Mouse (Mus musculus) stomach, postnatal 0 days (tissue): ENCODE measurements around the gene Helt. TPM values are rescaled to one million over a fixed set of nuclear protein-coding genes. Genes with fewer than 3 reads are reported as not detected.

Source experiments
- ATAC-seq: fragments of 200-750 bp; cut with Nextera tagmentation; 2 replicates; pipeline ENCODE4 v1.8.0; 2017; ENCODE audit not compliant: low FRiP score, low TSS enrichment
- DNase-seq: peaks from one replicate; pipeline ENCODE4 v3.0.0-alpha.2; 2016; ENCODE audit warnings: low spot score
- H3K27ac ChIP-seq: fragments of 300-500 bp; sonication (generic); replicated peaks from 2 replicates; pipeline ENCODE4 v1.5.1; 2014; ENCODE audit warnings: mild to moderate bottlenecking, control low read depth
- H3K27me3 ChIP-seq: fragments of 300-500 bp; sonication (generic); 2 replicates; pipeline ENCODE4 v1.6.1; 2014; ENCODE audit warnings: low read length; ENCODE audit not compliant: control insufficient read depth, insufficient read depth
- H3K36me3 ChIP-seq: fragments of 300-500 bp; sonication (generic); 2 replicates; pipeline ENCODE4 v1.6.1; 2014; ENCODE audit warnings: low read length, mixed read lengths; ENCODE audit not compliant: control insufficient read depth, insufficient read depth
- H3K4me1 ChIP-seq: fragments of 300-500 bp; sonication (generic); replicated peaks from 2 replicates; pipeline ENCODE4 v1.6.1; 2014; ENCODE audit warnings: antibody characterized with exemption; ENCODE audit not compliant: control insufficient read depth, insufficient read depth
- H3K4me2 ChIP-seq: fragments of 300-500 bp; sonication (generic); replicated peaks from 2 replicates; pipeline ENCODE4 v1.6.1; 2014; ENCODE audit warnings: low read depth, mild to moderate bottlenecking, control low read depth, moderate library complexity
- H3K4me3 ChIP-seq: fragments of 300-500 bp; sonication (generic); 2 replicates; pipeline ENCODE4 v1.5.1; 2014; ENCODE audit warnings: low read depth, low read length, control low read depth
- H3K9ac ChIP-seq: fragments of 300-500 bp; sonication (generic); 2 replicates; pipeline ENCODE4 v1.6.1; 2014; ENCODE audit warnings: mild to moderate bottlenecking, low read length, control low read depth, mixed read lengths
- H3K9me3 ChIP-seq: fragments of 300-500 bp; sonication (generic); 2 replicates; pipeline ENCODE4 v1.6.1; 2016; ENCODE audit warnings: low read length; ENCODE audit not compliant: control insufficient read depth
- CTCF ChIP-seq: IDR thresholded peaks from 2 replicates; pipeline ENCODE4 v1.5.1; 2016; ENCODE audit warnings: antibody characterized with exemption, low read depth, mild to moderate bottlenecking, moderate library complexity
- EP300 ChIP-seq: optimal IDR thresholded peaks from 2 replicates; pipeline ENCODE3; 2016; ENCODE audit warnings: antibody characterized with exemption
- WGBS: fragments of 180-500 bp; shearing (Covaris S2); extraction: QIAGEN DNeasy Blood & Tissue Kit; methylation state at CpG from one replicate; pipeline ENCODE4 v1.1.7; 2014; 5-methylcytosine and 5-hydroxymethylcytosine counted together
- polyA plus RNA-seq: library from polyadenylated mRNA; unstranded; fragments of >200 nt; fragmentation: Nextera tagmentation; extraction: Ambion mirVana; gene quantifications from 2 replicates; pipeline ENCODE4 v1.2.1, GENCODE M21; 2015

Helt gene
- not detected in 2 replicates for polyA plus RNA-seq

DNA sequence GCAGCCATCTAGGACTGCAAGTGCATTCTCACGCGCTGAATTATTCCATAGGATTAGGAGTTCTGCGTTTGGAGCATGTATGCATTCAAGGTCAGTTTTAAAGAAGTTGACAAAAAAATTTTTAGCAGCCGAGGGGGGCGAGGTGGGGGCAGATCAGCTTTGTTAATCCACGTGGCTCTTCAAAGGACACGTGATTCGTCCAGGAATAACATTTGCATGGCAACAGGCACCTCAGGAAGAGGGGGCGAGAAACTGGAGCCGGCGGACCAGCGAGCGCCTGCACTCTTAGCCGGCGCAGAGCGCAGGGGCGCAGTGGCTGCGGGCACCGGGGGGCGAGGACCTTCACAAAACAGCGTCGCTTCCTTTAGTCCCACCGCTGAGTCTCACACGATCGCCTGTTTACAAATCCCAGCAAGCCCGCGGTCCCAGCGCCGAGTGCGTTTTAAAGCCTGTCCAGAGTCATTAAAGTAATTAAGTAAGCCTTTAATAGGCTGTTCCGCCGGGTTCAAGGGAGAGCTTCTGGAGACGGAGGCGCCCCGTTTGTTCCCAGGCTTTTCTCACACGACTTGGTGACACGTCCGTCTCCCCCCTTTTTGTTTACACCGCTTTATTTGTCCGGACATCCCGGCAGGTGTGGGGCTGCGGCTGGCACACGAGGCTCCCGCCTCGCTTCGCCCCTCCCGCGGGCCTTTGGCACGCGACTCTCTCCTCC is at the start of gene Helt:
Gene Helt (minus strand): TSS at position 491 of the 712 bp plus-strand sequence.
- under 1% methylated on average over 50 of the region's 50 CpGs for WGBS
- no peak within 1 kb of the TSS for H3K27ac ChIP-seq
- no peaks in the 10 kb centered on the region for H3K9me3 ChIP-seq
- no peak within 1 kb of the TSS for H3K9ac ChIP-seq
- H3K4me2 ChIP-seq, result no peak within 1 kb of the TSS
- H3K36me3 ChIP-seq, result no peaks in the 10 kb centered on the region
- peaks cover 42% of the 10 kb centered on the region for H3K27me3 ChIP-seq
- H3K4me3 ChIP-seq, result no peak within 1 kb of the TSS
- TF ChIP-seq EP300 (no peak), CTCF (no peak)
- H3K4me1 ChIP-seq, result no peaks in the 10 kb centered on the region
- no peak for DNase-seq
- ATAC-seq, result no peak

- Histone ChIP-seq H3K9ac (no peak overlapping the region), H3K9me3 (no peaks in the 10 kb centered on the region), H3K4me1 (no peaks in the 10 kb centered on the region), H3K4me2 (no peak overlapping the region), H3K36me3 (no peaks in the 10 kb centered on the region), H3K4me3 (no peak overlapping the region), H3K27ac (no peak overlapping the region), H3K27me3 (no peaks in the 10 kb centered on the region)
- DNase-seq (peak; percentile 24), ATAC-seq (no peak)
- no peak for TF ChIP-seq CTCF
- no peak for TF ChIP-seq EP300
- WGBS, result 43% methylated on average over 13 of the region's 13 CpGs
Measured at GRCm38 (mm10) chr8:46342272-46342671, 47.8 kb upstream of the Helt start.

GRCm38 (mm10) chr8:46340381-46341273 is 46.2 kb upstream of the Helt start:
- Histone ChIP-seq H3K27me3 (no peaks in the 10 kb centered on the region), H3K9me3 (no peaks in the 10 kb centered on the region), H3K27ac (no peak overlapping the region), H3K4me2 (no peak overlapping the region), H3K4me3 (no peak overlapping the region), H3K9ac (no peak overlapping the region), H3K4me1 (no peaks in the 10 kb centered on the region), H3K36me3 (no peaks in the 10 kb centered on the region)
- TF ChIP-seq EP300 (no peak), CTCF (no peak)
- ATAC-seq, result peak; percentile 63
- 66% methylated on average over 14 of the region's 14 CpGs for WGBS
- DNase-seq, result no peak

- Histone ChIP-seq H3K4me2 (no peak overlapping the region), H3K27me3 (no peaks in the 10 kb centered on the region), H3K9ac (no peak overlapping the region), H3K36me3 (no peaks in the 10 kb centered on the region), H3K27ac (no peak overlapping the region), H3K9me3 (no peaks in the 10 kb centered on the region), H3K4me1 (no peaks in the 10 kb centered on the region), H3K4me3 (no peak overlapping the region)
- ATAC-seq (no peak), DNase-seq (no peak)
- TF ChIP-seq CTCF (no peak), EP300 (no peak)
- WGBS, result 59% methylated on average over 5 of the region's 5 CpGs
Measured at GRCm38 (mm10) chr8:46339317-46339716, 44.8 kb upstream of the Helt start.

- Histone ChIP-seq H3K4me3 (no peak overlapping the region), H3K9me3 (no peaks in the 10 kb centered on the region), H3K27me3 (no peaks in the 10 kb centered on the region), H3K36me3 (no peaks in the 10 kb centered on the region), H3K4me2 (no peak overlapping the region), H3K9ac (no peak overlapping the region), H3K4me1 (no peaks in the 10 kb centered on the region), H3K27ac (no peak overlapping the region)
- TF ChIP-seq CTCF (no peak), EP300 (no peak)
- no peak for ATAC-seq
- DNase-seq, result no peak
- WGBS, result 81% methylated on average over 8 of the region's 8 CpGs
Measured at GRCm38 (mm10) chr8:46336351-46336750, 41.9 kb upstream of the Helt start.
